Mouse (Mus musculus) myocyte (in vitro differentiated cells): ENCODE measurements around the gene Igf1r.

ENCODE experiments used
- CEBPB ChIP-seq: IDR thresholded peaks from 2 replicates; pipeline ENCODE4 v1.6.1; 2011; ENCODE audit warnings: mild to moderate bottlenecking, moderate library complexity; ENCODE audit not compliant: poor library complexity, insufficient read depth, severe bottlenecking
- E2F4 ChIP-seq: IDR thresholded peaks from one replicate; pipeline ENCODE4 v1.6.1; 2011; ENCODE audit warnings: mild to moderate bottlenecking, control low read depth, moderate library complexity; ENCODE audit not compliant: insufficient read depth
- MAX ChIP-seq: IDR thresholded peaks from one replicate; pipeline ENCODE4 v1.6.1; 2011; ENCODE audit warnings: low read depth, mild to moderate bottlenecking, control low read depth
- MYOD1 ChIP-seq, 3 experiments: IDR thresholded peaks; one replicate each; pipeline ENCODE4 v1.6.1; 2011; ENCODE audit warnings: control low read depth in 2 of 3, low read depth in 2 of 3, mild to moderate bottlenecking in 2 of 3, moderate library complexity in 1 of 3; ENCODE audit not compliant: insufficient read length in 2 of 3, control insufficient read depth in 1 of 3
- MYOG ChIP-seq, 3 experiments: IDR thresholded peaks; one replicate each; pipeline ENCODE4 v1.6.1; 2011; ENCODE audit warnings: control low read depth in 2 of 3, low read depth in 2 of 3, mild to moderate bottlenecking in 2 of 3; ENCODE audit not compliant: insufficient read length in 2 of 3, control insufficient read depth in 1 of 3, insufficient read depth in 1 of 3
- POLR2A ChIP-seq: IDR thresholded peaks from one replicate; pipeline ENCODE4 v1.6.1; 2011; ENCODE audit warnings: low read depth, mild to moderate bottlenecking, control low read depth, moderate library complexity; ENCODE audit not compliant: insufficient read length
- POLR2AphosphoS2 ChIP-seq: IDR thresholded peaks from one replicate; pipeline ENCODE4 v1.6.1; 2011; ENCODE audit warnings: low read depth, control low read depth; ENCODE audit not compliant: insufficient read length
- REST ChIP-seq: IDR thresholded peaks from one replicate; pipeline ENCODE4 v1.6.1; 2011; ENCODE audit warnings: mild to moderate bottlenecking, control low read depth, moderate library complexity; ENCODE audit not compliant: insufficient read depth, insufficient read length
- SRF ChIP-seq: IDR thresholded peaks from one replicate; pipeline ENCODE4 v1.6.1; 2011; ENCODE audit warnings: low read depth; ENCODE audit not compliant: control insufficient read depth, insufficient read length
- TCF12 ChIP-seq: IDR thresholded peaks from one replicate; pipeline ENCODE4 v1.6.1; 2011; ENCODE audit warnings: mild to moderate bottlenecking, control low read depth; ENCODE audit not compliant: poor library complexity, insufficient read depth, severe bottlenecking
- USF1 ChIP-seq: IDR thresholded peaks from one replicate; pipeline ENCODE4 v1.6.1; 2011; ENCODE audit warnings: low read depth, mild to moderate bottlenecking, control low read depth, moderate library complexity

GRCm38 (mm10) chr7:68129077-68129511 lies 176.5 kb downstream of the Igf1r start:
- TF ChIP-seq MAX (no peak), POLR2A (no peak), E2F4 (no peak), POLR2AphosphoS2 (no peak), TCF12 (no peak), MYOG (IDR thresholded peaks at IDR 0.05; ENCODE audit: control insufficient read depth in 1 of 3, insufficient read depth in 1 of 3, insufficient read length in 2 of 3, low read depth in 2 of 3) (no peak), SRF (no peak), USF1 (no peak), MYOD1 (IDR thresholded peaks at IDR 0.05; ENCODE audit: control insufficient read depth in 1 of 3, insufficient read length in 2 of 3, low read depth in 2 of 3) (no peak), CEBPB (no peak), REST (no peak)
